Mouse (Mus musculus) liver, postnatal 0 days (tissue): ENCODE results near the gene Arhgef16. TPM values are rescaled to one million over a fixed set of nuclear protein-coding genes. Genes with fewer than 3 reads are reported as not detected.
A peak's percentile ranks its signal among the peaks of the same experiment; 100 is the strongest.

ENCODE experiments used
- ATAC-seq: fragments of 200-750 bp; cut with Nextera tagmentation; 2 replicates; pipeline ENCODE4 v1.8.0; 2017; ENCODE audit warnings: mild to moderate bottlenecking, moderate library complexity
- DNase-seq: peaks from one replicate; pipeline ENCODE4 v3.0.0-alpha.2; 2016
- H3K27ac ChIP-seq: fragments of 300-500 bp; sonication (generic); 2 replicates; pipeline ENCODE4 v1.5.1; 2014; ENCODE audit warnings: antibody characterized with exemption, moderate library complexity, mild to moderate bottlenecking, low read depth
- H3K27me3 ChIP-seq: fragments of 300-500 bp; sonication (generic); 2 replicates; pipeline ENCODE4 v1.6.1; 2014; ENCODE audit warnings: low read length, control low read depth, mixed read lengths; ENCODE audit not compliant: insufficient read depth
- H3K36me3 ChIP-seq: fragments of 300-500 bp; sonication (generic); replicated peaks from 2 replicates; pipeline ENCODE4 v1.6.1; 2014; ENCODE audit warnings: mild to moderate bottlenecking, control low read depth, low read length, moderate library complexity, mixed read lengths; ENCODE audit not compliant: insufficient read depth
- H3K4me1 ChIP-seq: fragments of 300-500 bp; sonication (generic); 2 replicates; pipeline ENCODE4 v1.6.1; 2014; ENCODE audit warnings: antibody characterized with exemption, mild to moderate bottlenecking, control low read depth; ENCODE audit not compliant: insufficient read depth
- H3K4me2 ChIP-seq: fragments of 300-500 bp; sonication (generic); 2 replicates; pipeline ENCODE4 v1.6.1; 2014; ENCODE audit warnings: low read depth, mild to moderate bottlenecking, low read length, moderate library complexity, mixed read lengths
- H3K4me3 ChIP-seq: fragments of 300-500 bp; sonication (generic); 2 replicates; pipeline ENCODE4 v1.5.1; 2014; ENCODE audit warnings: low read depth, low read length
- H3K9ac ChIP-seq: fragments of 300-500 bp; sonication (generic); replicated peaks from 2 replicates; pipeline ENCODE4 v1.6.1; 2014; ENCODE audit warnings: mild to moderate bottlenecking, moderate library complexity
- H3K9me3 ChIP-seq: fragments of 300-500 bp; sonication (generic); 2 replicates; pipeline ENCODE4 v1.6.1; 2016; ENCODE audit warnings: mild to moderate bottlenecking, control low read depth, low read length, mixed read lengths
- CTCF ChIP-seq: sonication (generic); IDR thresholded peaks from 2 replicates; pipeline ENCODE4 v1.5.1; 2016; ENCODE audit warnings: antibody characterized with exemption, low read depth
- EP300 ChIP-seq: IDR thresholded peaks from 2 replicates; pipeline ENCODE4 v1.6.1; 2016; ENCODE audit warnings: antibody characterized with exemption, low read depth, mild to moderate bottlenecking
- WGBS: fragments of 180-500 bp; shearing (Covaris S2); extraction: QIAGEN DNeasy Blood & Tissue Kit; methylation state at CpG from one replicate; pipeline ENCODE4 v1.1.7; 2014; ENCODE audit not compliant: insufficient replicate concordance; 5-methylcytosine and 5-hydroxymethylcytosine counted together
- polyA plus RNA-seq: library from polyadenylated mRNA; unstranded; fragments of >200 nt; fragmentation: Nextera tagmentation; extraction: Ambion mirVana; gene quantifications from 2 replicates; pipeline ENCODE4 v1.2.1, GENCODE M21; 2015

The Arhgef16 gene
- polyA plus RNA-seq, 1 experiment from 2014 or later = 4.3 TPM

- H3K27me3 ChIP-seq = no peaks in the 10 kb centered on the region
- H3K9ac ChIP-seq = no peak overlapping the region
- DNase-seq (no peak), ATAC-seq (no peak)
- H3K27ac ChIP-seq = no peak overlapping the region
- 67% methylated on average over 21 of the region's 21 CpGs for WGBS
- TF ChIP-seq EP300 (no peak), CTCF (no peak)
- no peak overlapping the region for H3K4me3 ChIP-seq
- H3K4me1 ChIP-seq = peaks cover 3% of the 10 kb centered on the region
- no peaks in the 10 kb centered on the region for H3K9me3 ChIP-seq
- H3K36me3 ChIP-seq = no peaks in the 10 kb centered on the region
- no peak overlapping the region for H3K4me2 ChIP-seq
These were observed 53.2 kb downstream of the Arhgef16 start for GRCm38 (mm10) chr4:154248092-154248805.

- Histone ChIP-seq H3K9me3 (no peaks in the 10 kb centered on the region), H3K4me3 (no peak overlapping the region), H3K27me3 (no peaks in the 10 kb centered on the region), H3K4me1 (peaks cover 3% of the 10 kb centered on the region), H3K27ac (no peak overlapping the region), H3K36me3 (no peaks in the 10 kb centered on the region), H3K9ac (no peak overlapping the region), H3K4me2 (peak overlapping the region; percentile 73)
- DNase-seq = no peak
- 64% methylated on average over 22 of the region's 22 CpGs for WGBS
- peak; percentile 39 for ATAC-seq
- TF ChIP-seq CTCF = no peak
These were observed 54.0 kb downstream of the Arhgef16 start for GRCm38 (mm10) chr4:154247207-154248091.

- no peaks in the 10 kb centered on the region for H3K36me3 ChIP-seq
- peaks cover 3% of the 10 kb centered on the region for H3K4me1 ChIP-seq
- WGBS = 10% methylated on average over 16 of the region's 19 CpGs
- H3K27ac ChIP-seq = no peak overlapping the region
- no peak overlapping the region for H3K9ac ChIP-seq
- no peaks in the 10 kb centered on the region for H3K9me3 ChIP-seq
- no peaks in the 10 kb centered on the region for H3K27me3 ChIP-seq
- peak overlapping the region; percentile 22 for H3K4me3 ChIP-seq
- ATAC-seq (peak; percentile 90), DNase-seq (peak; percentile 89)
- peak overlapping the region; percentile 73 for H3K4me2 ChIP-seq
- TF ChIP-seq EP300 = no peak
- TF ChIP-seq CTCF = peak; percentile 95
These were observed 55.1 kb downstream of the Arhgef16 start for GRCm38 (mm10) chr4:154246115-154247040.

GRCm38 (mm10) chr4:154245342-154245741 lies 56.1 kb downstream of the Arhgef16 start:
- no peak overlapping the region for H3K4me3 ChIP-seq
- TF ChIP-seq EP300 (no peak), CTCF (no peak)
- no peak overlapping the region for H3K4me2 ChIP-seq
- DNase-seq (no peak), ATAC-seq (no peak)
- H3K27me3 ChIP-seq = no peaks in the 10 kb centered on the region
- no peak overlapping the region for H3K9ac ChIP-seq
- no peak overlapping the region for H3K27ac ChIP-seq
- no peaks in the 10 kb centered on the region for H3K9me3 ChIP-seq
- H3K4me1 ChIP-seq = peaks cover 3% of the 10 kb centered on the region
- no peaks in the 10 kb centered on the region for H3K36me3 ChIP-seq
- WGBS = 79% methylated on average over 7 of the region's 7 CpGs

GRCm38 (mm10) chr4:154240608-154241007 lies 60.9 kb downstream of the Arhgef16 start:
- Histone ChIP-seq H3K36me3 (no peaks in the 10 kb centered on the region), H3K27me3 (no peaks in the 10 kb centered on the region), H3K4me3 (no peak overlapping the region), H3K27ac (no peak overlapping the region), H3K4me1 (no peaks in the 10 kb centered on the region), H3K9ac (no peak overlapping the region), H3K9me3 (no peaks in the 10 kb centered on the region), H3K4me2 (no peak overlapping the region)
- DNase-seq (no peak), ATAC-seq (no peak)
- 56% methylated on average over 11 of the region's 11 CpGs for WGBS
- no peak for TF ChIP-seq CTCF
- TF ChIP-seq EP300 = no peak

GRCm38 (mm10) chr4:154239199-154239598 lies 62.3 kb downstream of the Arhgef16 start:
- Histone ChIP-seq H3K9ac (no peak overlapping the region), H3K36me3 (no peaks in the 10 kb centered on the region), H3K4me2 (no peak overlapping the region), H3K27ac (no peak overlapping the region), H3K4me1 (no peaks in the 10 kb centered on the region), H3K4me3 (no peak overlapping the region), H3K9me3 (no peaks in the 10 kb centered on the region), H3K27me3 (no peaks in the 10 kb centered on the region)
- TF ChIP-seq EP300 (no peak), CTCF (no peak)
- DNase-seq (no peak), ATAC-seq (no peak)
- 80% methylated on average over 8 of the region's 8 CpGs for WGBS
